Mouse (Mus musculus): ENCODE data around the gene Ccnd3. TPM values are rescaled to one million over a fixed set of nuclear protein-coding genes. Genes with fewer than 3 reads are reported as not detected.
A peak's percentile ranks its signal among the peaks of the same experiment; 100 is the strongest.
"Not testable (repeated sequence)": the region's sequence is repeated elsewhere in the genome, so short reads cannot be mapped to it uniquely, and the experiment has no call there.

The Ccnd3 gene
- polyA plus RNA-seq, 1 experiment, result 63.7 TPM

DNA sequence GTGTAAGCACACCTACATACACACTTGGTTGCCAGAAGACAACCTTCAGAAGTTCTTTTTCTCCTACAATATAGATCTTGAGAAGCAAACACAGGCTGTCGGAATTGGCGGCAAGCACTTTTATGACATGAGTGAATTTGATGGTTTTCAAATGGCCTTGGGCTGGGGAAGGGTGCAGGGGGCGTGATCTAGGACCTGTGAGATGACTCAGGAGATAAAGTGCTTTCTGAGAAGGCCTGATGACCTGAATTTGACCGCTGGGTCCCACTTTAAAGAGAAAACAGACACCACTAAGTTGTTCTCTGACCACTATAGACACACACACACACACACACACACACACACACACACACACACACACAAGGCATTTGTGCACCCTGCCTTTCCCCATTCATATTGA lies 76.1 kb downstream of the Ccnd3 start:
- WGBS, result 88% methylated on average over 4 of the region's 4 CpGs
- DNase-seq (ENCODE audit: low read depth, low spot score), result no peak

- no peak for DNase-seq (ENCODE audit: low read depth, low spot score)
- WGBS, result 81% methylated on average over 8 of the region's 8 CpGs
These were observed 83.7 kb downstream of the Ccnd3 start for GRCm38 (mm10) chr17:47588517-47588916.

- WGBS, result 68% methylated on average over 3 of the region's 3 CpGs
- DNase-seq (ENCODE audit: low read depth, low spot score), result no peak
These were observed 86.2 kb downstream of the Ccnd3 start for GRCm38 (mm10) chr17:47591073-47591472.

DNA sequence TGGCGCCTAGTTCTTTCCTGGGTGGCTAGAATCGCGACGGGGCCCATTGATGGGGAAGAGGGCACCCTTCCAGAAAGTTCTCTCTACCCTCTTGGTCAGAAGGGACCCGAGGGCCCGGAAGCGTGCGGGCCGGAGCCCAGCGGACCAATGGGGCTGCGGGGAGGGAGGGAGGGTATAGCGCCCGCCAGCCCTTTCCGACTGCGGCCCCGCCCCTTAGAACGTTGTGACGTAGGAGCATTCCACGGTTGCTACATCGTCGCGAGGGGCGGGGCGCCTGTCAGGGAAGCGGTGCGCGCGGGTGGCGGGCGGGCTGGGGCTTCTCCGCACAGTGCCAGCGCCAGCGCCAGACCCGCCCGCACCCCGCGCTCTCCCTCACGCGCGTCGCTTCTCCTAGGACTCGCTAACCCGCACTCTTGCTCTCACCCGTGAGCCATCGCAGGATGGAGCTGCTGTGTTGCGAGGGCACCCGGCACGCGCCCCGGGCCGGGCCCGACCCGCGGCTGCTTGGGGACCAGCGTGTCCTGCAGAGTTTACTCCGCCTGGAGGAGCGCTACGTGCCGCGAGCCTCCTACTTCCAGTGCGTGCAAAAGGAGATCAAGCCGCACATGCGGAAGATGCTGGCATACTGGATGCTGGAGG lies 88.5 kb downstream of the Ccnd3 start:
- DNase-seq (ENCODE audit: low read depth, low spot score), result peak; percentile 74
- under 1% methylated on average over 63 of the region's 63 CpGs for WGBS

DNA sequence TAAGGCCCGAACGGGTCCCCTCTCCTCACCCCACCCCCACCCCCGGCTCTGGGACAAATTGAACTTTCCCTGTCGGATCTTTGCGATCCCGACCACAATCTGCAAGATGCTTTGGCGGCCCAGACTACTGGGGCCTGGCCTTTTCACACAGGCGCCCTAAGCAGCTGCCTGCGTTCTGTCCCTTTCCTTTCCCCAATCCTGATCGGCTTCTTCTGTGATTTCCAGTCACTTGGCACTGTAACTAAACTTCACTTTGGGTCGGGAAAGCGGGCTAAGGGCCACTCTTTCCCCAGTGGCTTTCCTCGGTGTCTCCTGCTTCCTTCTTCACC lies 89.0 kb downstream of the Ccnd3 start:
- WGBS, result under 1% methylated on average over 13 of the region's 13 CpGs
- no peak for DNase-seq (ENCODE audit: low read depth, low spot score)

DNA sequence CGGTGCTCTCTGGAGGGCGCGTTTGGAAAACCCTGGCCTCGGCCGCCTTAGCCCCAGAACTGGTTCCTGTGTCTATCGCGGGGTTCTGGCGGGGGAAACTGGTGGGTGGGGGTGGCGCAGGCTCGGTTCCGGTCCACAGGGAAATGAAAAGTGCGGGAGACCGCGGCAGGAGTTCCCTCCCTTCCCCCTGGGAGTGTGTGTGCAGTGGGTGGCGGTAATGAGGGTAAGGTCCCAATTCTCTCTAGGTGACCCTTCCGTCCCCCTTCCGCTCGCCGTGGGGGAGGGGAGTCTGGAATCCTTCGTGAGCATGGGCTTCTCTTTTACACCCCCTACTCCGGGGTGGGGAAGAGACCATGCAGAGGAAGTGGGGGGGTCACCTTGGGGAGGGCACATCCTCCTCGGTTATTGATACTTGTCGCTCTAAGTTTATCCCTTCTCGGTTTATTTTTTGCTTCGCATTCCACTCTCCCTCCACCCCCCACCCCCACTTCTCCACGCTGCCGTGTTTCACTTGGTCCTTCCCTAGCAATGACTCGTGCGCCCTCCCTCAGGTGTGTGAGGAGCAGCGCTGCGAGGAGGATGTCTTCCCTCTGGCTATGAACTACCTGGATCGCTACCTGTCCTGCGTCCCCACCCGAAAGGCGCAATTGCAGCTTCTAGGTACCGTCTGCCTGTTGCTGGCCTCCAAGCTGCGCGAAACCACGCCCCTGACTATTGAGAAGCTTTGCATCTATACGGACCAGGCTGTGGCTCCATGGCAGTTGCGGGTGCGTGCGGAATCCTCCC lies 89.5 kb downstream of the Ccnd3 start:
- no peak for DNase-seq (ENCODE audit: low read depth, low spot score)
- WGBS, result under 1% methylated on average over 43 of the region's 43 CpGs

DNA sequence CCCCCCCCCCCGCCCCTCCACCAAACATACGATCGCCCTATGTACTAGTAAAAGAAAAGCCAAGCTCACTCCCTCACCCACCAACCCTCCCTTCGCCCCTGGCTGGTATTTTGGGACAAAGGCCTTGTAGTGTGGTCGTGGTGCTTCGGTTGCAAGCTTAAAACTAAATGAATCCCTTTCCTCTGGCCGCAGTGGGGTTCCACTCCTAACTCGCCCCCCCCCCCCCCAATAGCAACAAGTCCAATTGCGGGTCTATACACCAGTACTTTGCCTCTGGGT lies 90.1 kb downstream of the Ccnd3 start:
- WGBS, result 5% methylated on average over 9 of the region's 9 CpGs
- DNase-seq (ENCODE audit: low read depth, low spot score), result no peak

DNA sequence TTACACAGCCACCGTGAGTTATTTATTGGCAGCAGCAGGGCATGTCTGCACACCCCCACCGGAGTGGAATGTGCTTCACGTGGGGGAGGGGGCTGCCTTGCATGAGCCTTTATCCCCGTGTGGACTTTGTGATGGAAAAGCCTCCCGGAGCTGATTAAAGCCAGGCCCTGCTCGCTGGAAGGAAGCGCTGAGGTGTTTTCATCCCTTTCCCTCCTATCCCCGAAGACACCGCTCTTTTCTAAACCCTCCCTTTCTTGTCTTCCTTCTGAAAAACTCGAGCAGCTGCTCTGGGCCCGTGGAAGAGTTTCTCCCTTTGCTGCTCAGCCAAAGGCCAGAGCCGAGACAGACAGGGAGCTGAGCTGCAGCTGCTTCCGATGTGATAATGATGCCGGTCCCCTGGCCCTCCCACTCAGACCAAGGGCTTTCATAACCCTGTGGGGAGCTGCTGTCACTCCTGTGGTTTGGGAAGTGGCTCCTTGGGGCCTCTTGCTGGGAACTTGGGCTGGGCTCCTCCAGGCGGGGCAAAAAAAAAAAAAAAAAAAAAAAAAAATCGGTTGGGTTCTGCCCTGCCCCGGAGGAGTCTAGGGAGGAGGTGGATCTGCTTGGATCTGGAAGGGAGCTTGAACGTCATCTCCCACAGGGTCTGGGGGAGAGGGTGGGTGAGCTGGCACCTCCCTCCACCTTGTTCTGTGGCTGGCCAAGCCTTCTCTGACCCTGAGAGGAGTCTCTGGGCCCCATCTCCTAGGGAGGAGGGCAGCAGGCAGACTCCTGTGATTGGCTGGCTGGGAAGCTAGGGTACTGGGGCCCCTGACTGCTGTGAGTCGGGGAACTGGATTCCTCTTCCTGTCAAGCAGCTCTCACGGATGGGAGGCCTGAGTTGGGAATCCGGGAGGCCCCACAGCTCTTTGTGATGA lies 90.7 kb downstream of the Ccnd3 start:
- WGBS, result 25% methylated on average over 21 of the region's 21 CpGs

GRCm38 (mm10) chr17:47596162-47596838 lies 91.4 kb downstream of the Ccnd3 start:
- DNase-seq (ENCODE audit: low read depth, low spot score), result no peak
- WGBS, result 68% methylated on average over 6 of the region's 6 CpGs

More for the DNA sequence above, 90.7 kb downstream of the Ccnd3 start:
- no peak for DNase-seq (ENCODE audit: low read depth, low spot score)

DNA sequence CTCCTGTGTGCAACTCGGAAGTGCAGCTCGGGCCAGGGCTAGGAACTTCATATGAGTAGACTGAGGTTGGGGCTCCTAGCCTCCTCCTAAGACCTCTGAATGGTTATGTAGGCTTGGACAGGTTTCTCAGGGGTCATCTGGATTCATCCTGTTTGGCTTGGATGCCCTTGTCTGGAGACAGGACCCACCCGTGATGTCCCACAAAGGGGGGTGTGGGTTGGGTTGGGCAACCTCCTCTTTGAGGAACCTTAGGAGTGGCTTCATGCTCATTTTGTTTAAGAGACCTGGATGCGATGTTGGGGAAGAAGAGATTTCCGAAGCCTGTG lies 92.0 kb downstream of the Ccnd3 start:
- no peak for DNase-seq (ENCODE audit: low read depth, low spot score)
- 68% methylated on average over 5 of the region's 5 CpGs for WGBS

DNA sequence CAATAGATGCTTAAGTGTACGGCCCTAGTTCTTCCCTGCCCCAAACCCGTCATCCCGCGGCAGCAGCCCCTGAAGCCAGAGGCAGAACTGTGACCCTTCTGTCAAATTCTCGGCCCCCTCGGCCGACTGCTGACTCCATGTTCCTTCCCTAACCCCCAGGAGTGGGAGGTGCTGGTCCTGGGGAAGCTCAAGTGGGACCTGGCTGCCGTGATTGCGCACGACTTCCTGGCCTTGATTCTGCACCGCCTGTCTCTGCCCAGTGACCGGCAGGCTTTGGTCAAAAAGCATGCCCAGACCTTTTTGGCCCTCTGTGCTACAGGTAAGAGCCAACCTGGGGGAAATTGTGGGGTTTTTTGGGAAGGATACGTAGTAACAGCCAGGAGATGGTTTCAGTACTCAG lies 92.4 kb downstream of the Ccnd3 start:
- 76% methylated on average over 13 of the region's 13 CpGs for WGBS
- DNase-seq (ENCODE audit: low read depth, low spot score), result no peak

DNA sequence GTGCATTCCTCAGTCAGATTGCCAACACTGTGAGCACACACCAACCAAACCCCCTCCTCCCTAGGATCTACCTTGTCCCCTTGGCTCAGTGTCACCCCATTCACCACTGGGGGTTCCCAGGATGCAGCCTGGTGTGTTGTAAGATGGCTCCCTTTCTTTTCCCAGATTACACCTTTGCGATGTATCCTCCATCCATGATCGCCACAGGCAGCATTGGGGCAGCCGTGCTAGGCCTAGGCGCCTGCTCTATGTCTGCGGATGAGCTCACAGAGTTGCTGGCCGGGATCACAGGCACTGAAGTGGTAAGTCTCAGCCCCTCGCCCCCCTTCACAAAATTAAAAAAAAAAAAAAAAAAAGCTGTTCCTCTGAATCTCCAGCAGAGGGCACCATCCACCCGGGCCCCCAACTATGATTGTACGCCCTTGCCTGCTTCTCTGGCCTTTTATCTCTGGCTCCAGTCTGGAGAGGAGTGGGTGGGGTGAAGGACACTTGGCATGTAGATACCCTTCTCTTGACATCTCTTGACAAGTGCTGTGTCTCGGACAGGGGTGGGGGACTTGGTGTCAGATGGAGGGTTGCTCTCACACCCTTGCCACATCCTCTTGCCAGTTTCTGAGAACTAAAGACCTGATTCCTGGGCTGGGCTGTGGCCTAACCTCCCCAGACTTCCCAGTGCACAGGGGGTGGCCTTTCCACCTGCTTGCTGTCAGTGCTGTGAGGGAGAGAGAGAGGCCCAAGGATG lies 93.2 kb downstream of the Ccnd3 start:
- WGBS, result 32% methylated on average over 10 of the region's 10 CpGs
- no peak for DNase-seq (ENCODE audit: low read depth, low spot score)

DNA sequence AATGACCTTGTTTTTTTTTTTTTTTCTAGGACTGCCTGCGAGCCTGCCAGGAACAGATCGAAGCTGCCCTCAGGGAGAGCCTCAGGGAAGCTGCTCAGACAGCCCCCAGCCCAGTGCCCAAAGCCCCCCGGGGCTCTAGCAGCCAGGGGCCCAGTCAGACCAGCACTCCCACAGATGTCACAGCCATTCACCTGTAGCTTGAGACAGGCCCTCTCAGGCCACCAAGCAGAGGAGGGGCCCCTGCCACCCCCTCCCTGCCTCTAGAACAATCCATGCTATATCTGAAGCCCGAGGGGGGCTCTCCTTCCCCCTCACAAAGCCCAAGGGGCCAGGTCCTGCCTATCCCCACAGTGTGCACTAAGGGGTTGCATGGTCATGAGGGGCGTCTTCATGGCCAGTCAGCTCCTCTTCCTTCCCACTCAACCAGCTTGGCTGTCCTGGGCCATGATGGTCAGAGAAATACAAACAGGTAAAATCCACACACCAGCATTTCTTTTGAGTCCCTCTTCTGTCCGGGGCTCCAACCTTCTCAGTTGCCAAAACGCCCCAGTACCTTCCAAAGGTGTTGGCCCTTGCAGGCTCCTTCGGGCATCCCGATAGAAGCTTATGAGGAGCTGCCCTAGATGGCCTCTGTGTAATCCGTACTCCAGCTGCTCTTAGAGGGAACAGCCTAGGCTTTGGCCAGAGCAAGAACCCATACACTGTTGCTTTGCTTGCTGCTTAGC lies 93.9 kb downstream of the Ccnd3 start:
- 82% methylated on average over 10 of the region's 10 CpGs for WGBS

DNA sequence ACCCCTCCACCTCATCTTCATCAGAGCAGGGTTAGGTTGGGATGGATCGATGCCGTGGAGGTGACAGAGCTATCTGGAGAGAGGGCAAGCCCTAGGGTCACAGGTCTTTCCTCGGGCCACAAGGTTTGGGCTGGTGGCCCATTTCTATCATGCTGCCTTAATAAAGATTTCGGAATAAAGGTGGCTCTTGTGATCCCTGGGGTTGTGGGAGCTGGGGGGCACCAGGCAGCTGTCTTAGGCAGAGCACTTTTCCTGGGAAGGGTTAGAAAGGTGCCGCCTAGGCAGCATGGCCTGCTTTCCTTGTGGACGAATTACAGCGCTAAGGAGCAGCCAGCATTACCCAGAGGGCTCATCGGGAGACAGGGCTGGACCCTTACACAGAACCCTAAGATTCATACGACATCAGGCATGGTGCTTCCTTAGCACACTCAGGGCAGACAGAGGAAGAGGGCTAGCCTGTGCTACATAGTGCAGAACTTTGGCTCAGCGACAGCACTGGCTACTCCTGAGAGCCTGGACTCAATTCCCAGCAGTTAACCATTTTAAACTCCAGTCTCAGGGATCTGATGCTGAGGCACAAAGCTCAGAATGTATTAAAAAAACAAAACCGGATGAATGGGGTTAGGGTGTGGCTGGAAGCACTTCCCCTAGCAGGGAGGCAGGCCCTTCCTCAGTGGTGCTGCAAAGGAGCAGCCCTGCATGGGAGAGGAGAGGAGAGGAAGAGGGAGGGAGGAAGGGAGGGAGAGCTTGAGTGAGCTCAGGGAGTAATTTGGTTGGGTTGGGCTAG lies 94.9 kb downstream of the Ccnd3 start:
- 68% methylated on average over 11 of the region's 11 CpGs for WGBS
- no peak for DNase-seq (ENCODE audit: low read depth, low spot score)

More for the DNA sequence above, 93.9 kb downstream of the Ccnd3 start:
- DNase-seq (ENCODE audit: low read depth, low spot score), result not testable (repeated sequence)

DNA sequence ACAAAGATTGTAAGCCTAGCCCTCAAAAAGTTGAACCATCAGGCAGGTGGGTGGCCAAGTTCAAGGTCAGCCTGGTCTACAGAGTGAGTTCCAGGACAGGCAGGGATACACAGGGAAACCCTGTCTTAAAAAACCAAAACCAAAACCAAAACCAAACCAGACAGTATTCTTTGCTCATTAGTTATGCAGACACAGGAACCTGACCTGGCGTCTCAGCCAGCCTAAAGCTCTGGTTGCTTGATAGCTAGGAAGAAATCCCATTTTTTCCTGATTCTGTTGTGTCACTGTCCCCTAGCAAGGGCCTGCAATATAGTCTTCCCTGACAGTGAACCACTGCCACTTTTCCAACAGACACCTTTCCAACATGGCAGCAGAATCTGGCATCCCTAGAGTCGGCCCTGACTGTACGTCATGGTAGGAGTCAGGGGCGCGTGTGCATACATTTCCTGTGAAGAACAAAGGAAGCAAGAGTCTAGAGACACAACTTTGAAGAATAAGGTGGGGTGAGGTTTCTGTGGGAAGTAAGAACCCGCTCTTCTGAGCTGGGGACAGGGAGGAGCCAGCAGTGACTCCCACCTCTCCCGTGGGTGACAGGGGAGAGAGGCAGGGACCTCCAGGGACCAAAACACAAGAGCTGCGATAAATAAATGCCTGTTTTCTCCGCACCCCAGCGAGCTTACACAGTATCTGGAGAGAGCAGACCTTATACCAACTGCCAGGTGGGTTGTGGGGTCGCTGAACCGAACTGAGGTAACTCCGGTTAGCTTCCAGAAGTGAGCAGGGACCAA lies 95.9 kb downstream of the Ccnd3 start:
- no peak for DNase-seq (ENCODE audit: low read depth, low spot score)
- 79% methylated on average over 13 of the region's 13 CpGs for WGBS

GRCm38 (mm10) chr17:47601389-47601755 lies 96.5 kb downstream of the Ccnd3 start:
- DNase-seq (ENCODE audit: low read depth, low spot score), result no peak
- 90% methylated on average over 10 of the region's 10 CpGs for WGBS

- WGBS, result 92% methylated on average over 11 of the region's 11 CpGs
These were observed 97.4 kb downstream of the Ccnd3 start for GRCm38 (mm10) chr17:47602289-47602688.

More at GRCm38 (mm10) chr17:47602289-47602688, 97.4 kb downstream of the Ccnd3 start:
- DNase-seq (ENCODE audit: low read depth, low spot score), result no peak
